17 mouse cellular contexts compared by ENCODE assay signal in genomic region chr17:44026786-44027185, GRCm38 (mm10). TPM values are rescaled to one million over a fixed set of nuclear protein-coding genes. Genes with fewer than 3 reads are reported as not detected.
DNase-seq lines count a peak whose midpoint lies in the region; ATAC-seq lines count a peak whose summit lies in the region.
"Had no signal": no experiment of that assay in that cellular context is flagged by ENCODE, and none has a peak within 500 bp of the region (broad histone marks: within the 10 kb centered on the region; RNA-seq: fewer than 3 reads in every experiment).

No protein-coding gene starts in this region.

- H3K4me1 ChIP-seq in forebrain, embryonic 13.5 days = peaks cover 26% of the 10 kb centered on the region
- H3K4me1 ChIP-seq in forebrain, embryonic 10.5 days = peaks cover 25% of the 10 kb centered on the region
- peaks cover 25% of the 10 kb centered on the region for H3K4me1 ChIP-seq in heart, embryonic 16.5 days (ENCODE audit: control insufficient read depth, insufficient read depth, low read length)
- peaks cover 15% of the 10 kb centered on the region; the same call in 1 of the 2 replicates for H3K4me1 ChIP-seq in neural tube, embryonic 14.5 days (ENCODE audit: control insufficient read depth, insufficient read depth, low read length)
- H3K4me1 ChIP-seq: liver, embryonic 13.5 days had no signal

- intact Hi-C loops in left cerebral cortex, postnatal 4 days (cut with DNase I) = no loop called here

- peak overlapping the region; percentile 36 for H3K4me2 ChIP-seq in forebrain, embryonic 13.5 days
- peak overlapping the region; percentile 28 for H3K4me2 ChIP-seq in heart, embryonic 16.5 days (ENCODE audit: low read depth, low read length)
- H3K4me2 ChIP-seq in neural tube, embryonic 14.5 days (ENCODE audit: low read depth, low read length) = no peak overlapping the region
- H3K4me2 ChIP-seq: embryonic facial prominence, embryonic 15.5 days; liver, embryonic 13.5 days had no signal

- no peaks in the 10 kb centered on the region for H3K27me3 ChIP-seq in forebrain, embryonic 13.5 days
- no peaks in the 10 kb centered on the region for H3K27me3 ChIP-seq in forebrain, embryonic 10.5 days (ENCODE audit: poor library complexity, severe bottlenecking)
- no peaks in the 10 kb centered on the region for H3K27me3 ChIP-seq in heart, embryonic 16.5 days (ENCODE audit: control insufficient read depth, insufficient read depth, low read length)
- H3K27me3 ChIP-seq in neural tube, embryonic 14.5 days (ENCODE audit: control insufficient read depth, insufficient read depth, low read length) = no peaks in the 10 kb centered on the region
- H3K27me3 ChIP-seq: embryonic facial prominence, embryonic 15.5 days; liver, embryonic 13.5 days had no signal

- H3K9me3 ChIP-seq in forebrain, embryonic 13.5 days (replicated peaks) = no peaks in the 10 kb centered on the region
- no peaks in the 10 kb centered on the region for H3K9me3 ChIP-seq in forebrain, embryonic 10.5 days
- no peaks in the 10 kb centered on the region for H3K9me3 ChIP-seq in heart, embryonic 16.5 days (replicated peaks; ENCODE audit: control insufficient read depth, low read length)
- H3K9me3 ChIP-seq in neural tube, embryonic 14.5 days (ENCODE audit: control insufficient read depth, low read length) = no peaks in the 10 kb centered on the region
- H3K9me3 ChIP-seq: embryonic facial prominence, embryonic 15.5 days; liver, embryonic 13.5 days had no signal

- ATAC-seq in forebrain, embryonic 13.5 days = peak; percentile 48
- 0 out of 2 replicates have a peak, but pooled peaks have one; percentile 8 for ATAC-seq in heart, embryonic 16.5 days (replicated peaks; ENCODE audit: extremely low read depth, insufficient read depth, low FRiP score)
- ATAC-seq in neural tube, embryonic 14.5 days (ENCODE audit: low read depth) = peak; percentile 41; the same call in 1 of the 2 replicates

- no peak overlapping the region for H3K9ac ChIP-seq in forebrain, embryonic 13.5 days
- no peak overlapping the region for H3K9ac ChIP-seq in heart, embryonic 16.5 days (ENCODE audit: low read length)
- H3K9ac ChIP-seq in neural tube, embryonic 14.5 days (replicated peaks; ENCODE audit: low read depth, low read length) = no peak overlapping the region
- H3K9ac ChIP-seq: embryonic facial prominence, embryonic 15.5 days; liver, embryonic 13.5 days had no signal

- DNase-seq in forebrain, embryonic 10.5 days (ENCODE audit: extremely low spot score, low spot score) = no peak
- DNase-seq in left cerebral cortex, postnatal 4 days = peak; percentile 33
- no peak for DNase-seq in left cerebral cortex, adult 9 months (ENCODE audit: low spot score in 2 of 2)
- DNase-seq in kidney, postnatal 10 days = no peak
- DNase-seq in urinary bladder, postnatal 10 days (ENCODE audit: low spot score) = no peak
- DNase-seq: B cell, adult 2 months; cerebellum, adult 8-10 months; kidney, postnatal 14 days; liver, embryonic 13.5 days; right cerebral cortex, postnatal 14 days; thymus, postnatal 25 days had no signal

- H3K36me3 ChIP-seq in forebrain, embryonic 13.5 days (ENCODE audit: poor library complexity, severe bottlenecking) = no peaks in the 10 kb centered on the region
- H3K36me3 ChIP-seq in forebrain, embryonic 10.5 days (replicated peaks) = no peaks in the 10 kb centered on the region
- no peaks in the 10 kb centered on the region for H3K36me3 ChIP-seq in heart, embryonic 16.5 days (ENCODE audit: control insufficient read depth, insufficient read depth)
- H3K36me3 ChIP-seq in neural tube, embryonic 14.5 days (ENCODE audit: control insufficient read depth, insufficient read depth, low read length) = no peaks in the 10 kb centered on the region
- H3K36me3 ChIP-seq: embryonic facial prominence, embryonic 15.5 days; G1E; liver, embryonic 13.5 days had no signal

- no peak overlapping the region for H3K4me3 ChIP-seq in forebrain, embryonic 13.5 days
- H3K4me3 ChIP-seq in forebrain, embryonic 10.5 days = no peak overlapping the region
- H3K4me3 ChIP-seq in heart, embryonic 16.5 days (ENCODE audit: low read length) = no peak overlapping the region
- H3K4me3 ChIP-seq in neural tube, embryonic 14.5 days (ENCODE audit: low read depth, low read length) = no peak overlapping the region
- H3K4me3 ChIP-seq: embryonic facial prominence, embryonic 15.5 days; liver, embryonic 13.5 days had no signal

- H3K27ac ChIP-seq in forebrain, embryonic 13.5 days = peak overlapping the region; percentile 82
- no peak overlapping the region for H3K27ac ChIP-seq in forebrain, embryonic 10.5 days
- peak overlapping the region; percentile 87 for H3K27ac ChIP-seq in heart, embryonic 16.5 days (ENCODE audit: low read length)
- peak overlapping the region; percentile 73 for H3K27ac ChIP-seq in neural tube, embryonic 14.5 days (ENCODE audit: low read depth, low read length)
- H3K27ac ChIP-seq: embryonic facial prominence, embryonic 15.5 days; liver, embryonic 13.5 days; macrophage had no signal

RNA-seq across cellular contexts. Expression of gene Enpp5, which starts 51.8 kb away (rescaled TPM):
- polyA plus RNA-seq in forebrain, embryonic 13.5 days (2015; fragmentation: Nextera tagmentation; extraction: Ambion mirVana) = 35.2 and 42.1 TPM in 2 replicates
- 6.9 and 7.0 TPM in 2 replicates for polyA plus RNA-seq in forebrain, embryonic 10.5 days (2016; fragmentation: Nextera tagmentation; extraction: Ambion mirVana)
- total RNA-seq in left cerebral cortex, postnatal 4 days (2021) = 100 to 1,000 TPM; 105 to 109 TPM
- polyA plus RNA-seq in heart, embryonic 16.5 days (2015; fragmentation: Nextera tagmentation; extraction: Ambion mirVana) = 20.7 and 24.3 TPM in 2 replicates
- 89.4 and 103 TPM in 2 replicates for polyA plus RNA-seq in neural tube, embryonic 14.5 days (2014; fragmentation: Nextera tagmentation; extraction: Ambion mirVana)
- polyA plus RNA-seq: G1E had no signal
